Mouse (Mus musculus) thymus, postnatal 36 days (tissue): ENCODE results near the gene St7l.
A peak's percentile ranks its signal among the peaks of the same experiment; 100 is the strongest.

Source experiments
- DNase-seq, 2 experiments: peaks; one replicate each; pipeline ENCODE4 v3.0.0; 2022; ENCODE audit warnings: mixed read lengths in 2 of 2

The St7l gene

DNA sequence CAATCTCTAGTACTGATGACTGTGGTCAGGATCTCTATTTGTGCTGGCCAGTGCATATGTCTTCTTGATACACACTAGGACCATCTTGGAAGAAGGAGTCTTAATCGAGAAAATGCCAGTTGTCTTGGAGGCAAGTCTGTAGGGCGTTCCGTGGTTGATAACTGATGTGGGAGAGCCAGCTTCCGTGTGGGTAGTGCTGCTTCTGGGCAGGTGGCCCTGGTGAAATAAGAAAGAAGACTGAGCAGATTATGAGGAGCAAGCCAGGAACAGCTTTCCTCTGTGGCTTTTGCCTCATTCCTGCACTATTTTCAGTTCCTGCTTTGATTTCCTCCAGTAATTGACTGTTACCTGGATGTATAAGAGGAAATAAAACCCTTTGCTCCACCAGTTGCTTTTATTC, 41.6 kb downstream of the St7l start:
- no peak for DNase-seq

DNA sequence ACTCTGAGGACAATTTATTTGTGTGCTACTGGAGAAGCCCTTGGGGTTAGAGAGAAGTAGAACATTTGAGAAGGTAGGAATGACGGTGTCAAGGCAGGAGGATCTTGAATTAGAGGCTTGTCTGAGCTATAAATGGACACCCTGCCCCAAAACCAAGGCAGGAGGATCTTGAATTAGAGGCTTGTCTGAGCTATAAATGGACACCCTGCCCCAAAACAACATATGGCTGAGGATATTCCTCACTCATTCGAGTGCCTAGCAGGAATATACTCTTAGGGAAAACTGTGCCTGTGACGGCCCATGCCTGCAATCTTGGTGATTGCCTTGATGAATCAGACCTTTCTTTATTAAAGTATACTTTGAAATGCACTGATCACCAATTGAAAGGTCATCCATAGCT, 42.2 kb downstream of the St7l start:
- DNase-seq: no peak

DNA sequence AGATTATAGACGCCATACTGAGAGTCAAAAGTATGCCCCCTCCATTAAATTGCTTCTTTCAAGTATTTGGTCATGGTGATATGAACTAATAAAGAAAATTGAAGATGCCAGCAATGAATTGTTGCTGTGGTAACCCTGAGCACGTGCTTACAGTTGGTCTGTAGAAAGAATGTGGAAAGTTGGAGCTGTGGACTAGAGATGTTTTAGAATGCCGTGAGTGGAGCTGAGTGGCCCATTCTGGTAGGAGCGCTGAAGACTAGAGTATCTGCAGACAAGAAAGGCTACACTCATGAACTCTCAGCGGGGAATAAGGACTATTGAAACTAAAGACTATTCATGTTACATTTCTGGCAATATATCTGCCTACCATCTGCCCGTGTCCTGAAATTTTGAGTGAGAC, 45.4 kb downstream of the St7l start:
- DNase-seq: no peak

DNA sequence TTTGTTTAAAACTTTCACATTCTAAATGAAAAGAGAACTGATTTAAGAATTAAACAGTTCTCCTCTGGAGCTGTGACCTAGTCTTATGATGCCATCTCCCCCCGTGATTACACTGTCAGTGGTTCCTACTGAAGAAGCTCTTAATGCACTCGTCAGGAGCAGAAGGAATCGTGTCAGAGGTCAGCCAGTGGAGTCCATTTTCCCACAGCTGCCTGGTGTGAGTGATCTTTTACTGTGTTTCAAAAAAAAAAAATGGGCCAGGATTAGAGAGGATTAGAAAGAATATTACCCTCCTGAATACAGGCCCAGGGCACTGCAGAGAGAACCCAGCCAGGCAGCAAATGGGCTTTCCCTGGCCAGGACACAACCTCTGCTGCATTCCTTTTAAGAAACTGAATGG, 51.2 kb downstream of the St7l start:
- DNase-seq: no peak

DNA sequence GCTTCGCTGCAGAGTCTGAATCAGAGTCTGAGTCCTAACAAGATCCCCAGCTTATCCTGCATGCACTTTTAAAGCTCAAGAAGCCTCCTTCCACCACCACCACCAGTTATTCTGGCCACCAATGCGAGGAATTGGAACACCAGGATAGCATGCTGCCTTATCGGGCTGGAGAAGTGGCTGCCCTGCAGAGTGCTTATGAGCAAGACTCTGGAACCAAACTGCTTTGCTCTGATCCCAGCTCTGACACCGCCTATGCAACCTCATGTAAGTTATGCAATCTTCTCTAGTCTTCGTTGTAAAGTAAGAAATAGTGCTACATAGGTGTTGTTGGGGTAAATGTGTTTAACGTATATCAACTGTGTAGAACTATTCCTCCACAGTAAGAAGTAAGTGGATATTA, 65.6 kb downstream of the St7l start:
- no peak for DNase-seq

DNA sequence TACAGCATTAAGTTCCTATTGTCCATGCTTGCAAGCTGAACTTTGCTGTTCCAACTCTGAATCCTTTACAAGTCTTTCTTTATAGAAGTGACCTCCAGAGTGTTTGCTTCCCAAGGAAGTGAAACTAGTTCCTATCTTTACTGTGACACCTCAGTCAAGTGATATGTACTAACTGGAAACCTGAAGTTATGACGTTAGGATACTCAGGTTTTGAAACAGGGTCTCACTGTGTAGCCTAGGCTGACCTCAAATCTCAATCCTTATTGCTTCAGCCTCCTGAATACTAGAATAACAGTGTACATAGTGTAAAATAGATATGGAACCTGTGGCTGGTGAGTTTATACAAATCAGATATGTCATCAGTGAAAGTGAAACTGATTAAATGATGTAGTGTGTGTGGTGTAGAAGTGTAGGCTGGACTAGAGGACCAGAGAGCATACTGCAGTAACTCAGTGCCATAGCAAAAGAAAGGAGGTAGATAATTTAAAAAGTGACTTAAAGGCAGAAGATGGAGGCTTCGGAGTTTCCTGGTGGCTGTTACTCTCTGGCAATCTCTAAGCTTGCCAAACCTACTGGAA, 74.0 kb downstream of the St7l start:
- DNase-seq: no peak

DNA sequence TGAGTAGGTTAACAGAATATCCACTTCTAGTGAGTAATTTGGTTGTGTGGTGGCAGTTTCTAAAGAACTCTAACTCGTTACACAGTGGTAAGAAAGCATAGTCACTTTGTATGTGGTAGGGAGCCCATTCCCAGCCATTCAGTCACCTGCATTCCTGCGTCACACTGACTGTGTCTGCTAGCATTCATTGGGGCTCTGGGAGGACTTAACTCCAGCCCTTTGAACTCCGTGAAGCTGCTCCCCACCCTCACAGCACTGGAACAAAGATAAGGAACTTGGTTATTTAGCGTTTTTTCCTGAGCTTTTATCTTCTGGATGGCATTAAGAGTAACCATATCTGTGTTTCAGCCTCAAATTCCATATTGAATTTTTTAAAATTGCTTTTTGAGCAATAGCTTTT, 74.5 kb downstream of the St7l start:
- no peak for DNase-seq

DNA sequence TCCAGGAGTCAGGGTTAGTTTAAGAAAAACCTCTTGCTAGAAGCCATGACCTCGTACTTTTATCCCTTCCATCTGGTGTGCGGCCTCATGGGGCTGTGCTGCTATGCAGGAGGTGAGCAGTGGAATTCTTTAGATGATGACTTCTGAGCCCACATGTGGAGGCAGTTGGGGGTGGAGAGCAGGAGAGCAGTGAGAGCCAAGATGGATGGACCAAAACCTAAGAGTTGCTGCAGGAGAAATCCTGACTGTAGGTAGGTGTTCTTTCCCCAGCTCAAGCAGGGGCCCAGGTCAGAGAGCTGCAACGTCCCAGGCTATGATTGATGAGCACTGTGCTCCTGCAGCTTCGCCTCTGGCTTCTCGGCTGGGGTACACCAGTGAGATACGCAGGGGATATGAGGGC, 76.9 kb downstream of the St7l start:
- DNase-seq: no peak

DNA sequence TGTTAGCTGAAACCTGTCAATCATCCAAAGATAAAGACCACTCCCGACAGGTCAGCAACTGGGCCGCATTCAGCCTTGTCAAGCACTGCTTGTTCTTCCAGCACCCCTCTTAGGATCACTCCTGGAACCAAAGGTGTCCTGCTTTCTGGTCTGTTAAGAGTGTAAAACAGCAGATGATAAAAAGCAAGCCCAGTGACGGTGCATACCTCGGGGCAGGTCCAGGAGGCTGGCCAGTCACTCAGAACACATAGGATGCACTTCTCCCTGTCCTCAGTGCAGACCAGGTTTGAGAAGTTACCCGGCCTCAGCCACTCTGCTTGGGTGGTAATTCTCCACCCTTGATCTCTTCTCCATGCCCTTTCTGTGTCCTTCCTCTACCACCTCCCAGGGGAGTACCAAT, 78.9 kb downstream of the St7l start:
- DNase-seq: no peak

DNA sequence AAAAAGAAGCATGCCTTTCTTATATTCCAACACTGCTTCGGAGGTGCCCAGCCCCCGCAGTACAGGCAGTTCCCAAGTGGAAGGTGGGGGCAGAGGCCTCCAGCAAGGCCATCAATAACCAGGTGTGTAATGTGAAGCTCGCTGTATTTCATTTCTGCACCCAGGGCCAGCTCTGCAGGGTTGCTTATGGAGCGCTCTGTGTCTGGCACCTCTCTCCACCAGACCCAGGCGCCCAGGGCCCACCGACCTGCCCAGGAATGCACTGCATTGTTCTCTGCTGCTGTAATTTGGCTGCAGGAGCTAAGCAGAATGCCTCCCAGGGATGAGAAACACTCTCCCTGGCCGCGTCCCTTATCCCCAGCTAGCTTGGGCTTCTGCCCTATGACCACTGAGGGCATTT, 79.5 kb downstream of the St7l start:
- DNase-seq: no peak

DNA sequence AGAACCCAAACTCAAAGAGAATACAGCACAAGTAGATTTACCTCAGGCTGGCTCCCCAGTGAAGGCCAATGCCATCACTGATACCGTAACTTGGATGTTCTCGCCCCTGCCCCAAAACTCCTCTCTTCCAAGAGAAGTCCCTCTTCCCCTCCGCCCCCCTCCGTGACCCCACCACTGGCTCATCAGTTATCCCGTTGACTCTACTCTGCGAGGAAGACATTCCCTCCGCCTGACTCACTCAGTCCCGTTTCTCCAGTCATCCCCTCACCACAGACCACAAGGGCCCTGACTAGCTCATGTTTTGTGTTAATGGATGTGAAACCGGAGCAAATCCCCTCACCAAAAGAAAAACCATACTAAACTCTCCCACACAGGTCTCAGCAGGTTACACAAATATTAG, 81.1 kb downstream of the St7l start:
- DNase-seq: no peak

DNA sequence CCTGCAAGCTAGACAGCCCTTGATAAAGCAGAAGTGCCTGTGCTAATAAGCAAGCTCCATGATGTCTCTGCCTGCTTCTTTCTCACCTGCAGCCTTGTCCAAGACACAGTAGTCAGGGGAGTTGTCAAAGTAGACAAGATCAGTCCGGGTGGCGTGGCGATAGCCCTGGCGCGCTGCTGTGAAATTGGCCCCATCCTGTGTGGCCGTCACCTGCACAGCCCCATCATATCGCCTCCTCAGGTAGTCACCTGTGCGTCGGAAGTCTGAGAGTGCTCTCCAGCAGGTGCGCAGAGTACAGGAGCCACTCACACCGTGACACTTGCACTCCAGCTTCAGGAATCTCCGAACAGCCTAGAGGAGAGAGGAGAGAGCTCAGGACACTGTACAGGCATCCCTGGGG, 87.1 kb downstream of the St7l start:
- DNase-seq: no peak

DNA sequence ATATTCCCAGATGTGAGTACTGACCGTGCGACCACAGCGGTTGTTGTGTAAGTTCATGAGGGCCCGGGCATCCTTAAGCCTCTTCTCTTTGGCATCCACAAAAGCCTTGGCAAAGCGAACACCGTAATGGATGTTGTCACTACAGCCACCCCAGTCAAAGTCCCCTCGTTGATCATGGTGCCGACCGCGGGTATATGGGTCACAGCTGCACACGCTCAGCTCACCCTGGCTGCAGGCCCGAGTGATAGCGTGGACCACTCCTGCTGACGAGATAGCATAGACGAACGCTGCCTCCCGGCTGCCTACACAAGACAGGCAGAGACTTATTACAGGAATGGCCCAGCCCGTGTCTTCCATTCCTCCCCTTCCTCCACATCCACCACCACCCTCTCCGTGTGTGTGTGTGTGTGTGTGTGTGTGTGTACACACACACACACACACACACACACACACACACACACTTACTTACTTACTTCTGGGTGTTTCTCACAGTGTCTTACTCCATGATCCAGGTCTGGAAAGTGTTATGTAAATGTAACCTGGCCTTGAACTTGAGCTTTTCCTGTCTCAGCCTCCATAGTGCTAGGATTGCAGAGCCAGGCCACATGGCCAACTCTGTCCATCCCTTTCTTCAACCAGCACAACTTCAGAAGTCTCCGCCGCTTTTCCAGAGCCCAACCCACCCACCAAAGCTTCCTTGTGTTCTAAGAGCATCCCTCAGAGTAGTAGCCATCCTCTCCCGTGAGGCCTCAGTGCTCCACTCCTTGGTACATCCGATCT, 89.3 kb downstream of the St7l start:
- DNase-seq: no peak

DNA sequence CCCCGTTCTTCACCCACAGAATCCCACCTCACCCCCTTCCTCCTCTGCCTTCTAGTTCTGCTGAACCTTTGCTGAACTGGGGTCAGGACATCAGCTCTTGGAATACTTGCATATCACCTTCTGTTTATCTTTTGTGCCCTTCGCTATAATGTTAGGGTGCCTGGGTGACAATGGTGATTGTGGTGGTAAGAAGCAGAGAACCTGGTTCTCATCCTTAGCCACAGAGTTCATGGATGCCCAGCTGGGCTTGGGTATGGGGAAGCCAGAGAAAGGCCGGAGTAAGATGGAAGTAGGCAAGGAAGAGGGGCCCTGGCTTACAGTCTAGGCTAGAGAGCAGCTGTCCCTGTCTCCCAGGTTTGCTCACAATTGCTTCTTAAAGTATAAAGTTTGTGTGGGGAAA, 90.3 kb downstream of the St7l start:
- no peak for DNase-seq

DNA sequence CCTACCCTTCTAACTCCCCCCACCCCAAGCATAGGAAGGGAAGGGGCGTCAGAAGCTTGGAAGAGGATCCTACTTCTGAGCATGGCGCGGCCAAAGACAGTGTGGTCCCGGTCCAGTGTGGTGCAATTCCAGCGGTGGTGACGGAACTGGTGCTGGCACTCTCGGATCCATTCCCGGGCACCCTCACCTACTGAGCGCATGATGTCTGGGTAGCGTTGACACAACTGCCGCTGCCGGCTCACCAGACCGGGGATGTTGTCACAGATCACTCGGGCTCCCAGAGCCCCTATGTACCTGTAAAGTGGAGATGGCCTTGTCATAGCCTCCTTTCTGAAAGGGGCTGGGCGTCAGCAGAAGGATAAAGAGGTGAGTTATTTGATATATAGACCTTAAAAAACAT, 90.7 kb downstream of the St7l start:
- no peak for DNase-seq

DNA sequence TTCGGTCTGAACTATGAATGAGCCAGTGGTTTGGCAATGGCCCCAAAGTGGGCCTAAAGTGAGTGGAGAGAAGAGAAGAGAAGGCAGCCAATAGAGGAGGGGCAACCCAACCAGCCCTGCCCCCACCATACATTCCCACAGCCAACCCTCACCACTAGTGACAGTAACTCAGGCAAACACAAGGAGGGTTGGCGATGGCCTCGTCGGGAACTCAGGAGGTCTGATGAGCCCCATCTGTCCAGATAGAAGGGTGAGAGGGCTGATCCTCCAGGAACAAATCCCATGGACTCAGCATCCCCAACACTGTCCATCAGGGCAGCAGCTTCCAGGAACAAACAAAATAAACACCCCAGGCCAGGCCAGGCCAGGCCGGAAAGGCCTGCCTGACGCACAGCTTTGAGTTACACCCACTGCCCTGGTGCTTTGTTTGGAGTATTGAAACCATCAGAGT, 92.4 kb downstream of the St7l start:
- DNase-seq: no peak

DNA sequence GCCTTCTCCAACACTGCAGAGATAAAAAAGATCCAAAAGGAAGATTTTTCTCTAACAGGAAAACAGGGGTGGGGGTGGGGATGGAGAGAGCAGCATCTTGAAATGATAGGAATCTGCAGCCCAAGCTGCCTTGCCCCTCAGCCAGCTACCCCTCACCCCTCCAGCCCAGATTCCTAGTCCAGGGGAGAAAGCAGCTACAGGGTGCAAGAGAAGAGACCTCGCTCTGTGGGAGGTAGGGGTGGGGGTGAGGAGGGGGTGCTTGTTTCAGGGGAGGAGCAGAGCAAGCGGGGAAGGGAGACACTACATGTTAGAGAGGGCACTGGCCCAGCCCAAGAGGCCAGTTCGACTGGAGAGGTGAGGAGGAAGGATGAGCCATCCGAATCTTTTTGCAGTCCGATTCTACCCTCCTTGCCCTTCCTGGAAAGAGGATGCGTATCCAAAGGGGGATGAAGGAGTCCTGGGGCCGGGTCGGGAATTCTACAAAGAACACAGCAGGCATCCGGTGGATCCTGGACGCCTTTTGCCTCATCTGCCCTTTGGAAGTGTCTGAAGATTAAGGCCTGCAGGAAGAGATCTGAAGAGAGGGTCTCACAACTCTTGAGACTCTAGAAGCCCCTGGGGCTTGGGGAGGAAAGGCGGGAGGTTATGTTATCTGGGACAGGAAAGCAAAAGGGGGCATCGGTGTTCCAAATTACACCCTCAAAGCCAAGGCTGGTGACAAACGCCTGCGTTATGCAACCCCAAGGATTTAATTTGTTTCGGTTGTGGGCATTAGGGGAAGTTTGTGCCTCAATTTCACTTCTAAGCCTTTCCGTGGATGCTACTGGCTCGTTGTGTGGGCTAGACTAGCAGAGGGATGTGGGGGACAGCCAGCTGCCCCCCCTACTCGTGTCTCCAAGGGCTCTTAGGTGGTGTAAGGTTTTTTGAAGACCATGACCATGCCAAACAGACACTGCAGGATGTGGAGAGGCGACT, 96.5 kb downstream of the St7l start:
- no peak for DNase-seq

DNA sequence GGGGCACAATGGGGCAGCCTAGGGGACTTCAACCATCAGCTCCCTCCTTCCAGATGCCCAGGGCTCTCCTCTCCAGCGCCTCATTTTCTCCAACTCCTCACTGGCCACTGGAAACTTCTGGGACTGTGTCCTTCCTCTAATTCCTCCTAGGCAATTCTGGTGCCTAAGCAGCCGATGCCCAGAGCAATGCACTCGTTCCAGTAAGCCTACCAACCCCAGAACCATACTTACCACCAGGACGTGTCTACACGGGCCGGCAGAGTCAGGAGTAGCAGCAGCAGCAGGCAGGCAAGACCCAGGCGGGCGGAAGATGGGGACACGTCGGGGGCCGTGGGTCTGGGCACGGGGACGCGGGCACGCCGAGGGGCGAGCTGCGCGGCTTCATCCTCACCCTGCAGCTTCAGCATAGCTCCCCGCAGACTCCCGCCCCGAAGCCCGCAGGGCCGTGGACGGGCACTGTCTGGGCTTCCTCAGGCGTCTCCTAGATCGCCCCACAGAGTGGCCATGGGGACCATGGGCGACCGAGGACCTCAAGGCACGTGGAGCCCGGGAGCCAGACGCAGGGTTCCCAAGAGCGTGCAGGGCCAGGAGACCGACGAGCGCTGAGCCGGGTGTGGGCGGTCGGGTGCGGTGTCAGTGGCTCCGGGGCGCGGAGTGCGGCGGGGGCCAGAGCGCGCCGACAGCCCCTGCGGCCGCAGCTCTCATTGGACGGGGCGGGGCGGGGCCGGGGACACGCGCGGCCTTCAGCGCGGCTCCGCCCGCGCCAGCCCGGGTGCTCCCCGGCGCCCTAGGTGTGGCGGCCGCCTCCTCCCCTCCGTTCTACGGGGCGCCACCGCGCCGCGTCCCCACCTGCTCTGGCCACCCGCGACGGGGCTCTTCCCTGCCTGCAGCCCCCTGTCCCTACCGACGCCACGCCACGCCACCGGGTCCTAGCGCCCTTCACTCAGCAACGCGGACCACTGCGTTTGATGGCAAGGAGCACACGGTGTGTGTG, 97.6 kb downstream of the St7l start, which contains the start of gene Wnt2b:
Wnt2b (minus strand) TSS at position 856 of the 994 bp plus-strand sequence.
- DNase-seq: peak; percentile 8 to 23

DNA sequence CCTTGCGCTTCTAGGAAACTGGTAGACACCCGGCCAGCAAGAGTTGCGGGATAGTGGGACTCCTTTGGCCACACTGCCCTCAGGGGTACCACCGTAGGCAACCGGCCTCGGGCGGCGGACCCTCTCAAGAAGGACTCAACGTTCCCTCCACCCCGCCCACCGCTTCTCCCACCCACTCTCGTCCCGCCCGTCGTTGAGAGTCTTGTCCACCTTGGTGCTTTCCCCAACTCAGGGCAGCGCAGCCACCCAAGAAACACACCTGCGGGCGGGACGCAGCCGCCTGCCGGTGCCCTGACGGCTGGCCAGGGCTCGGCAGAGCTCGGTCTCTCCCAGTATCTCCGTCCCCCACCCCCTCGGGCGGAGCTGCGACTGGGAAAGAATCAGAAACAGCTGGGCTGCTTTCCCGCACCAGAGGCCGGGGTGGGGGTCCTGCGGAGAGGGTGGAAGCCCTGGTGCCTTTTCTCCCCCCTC, 98.4 kb downstream of the St7l start:
- DNase-seq: peak in 1 of 2 experiments; percentile 22

DNA sequence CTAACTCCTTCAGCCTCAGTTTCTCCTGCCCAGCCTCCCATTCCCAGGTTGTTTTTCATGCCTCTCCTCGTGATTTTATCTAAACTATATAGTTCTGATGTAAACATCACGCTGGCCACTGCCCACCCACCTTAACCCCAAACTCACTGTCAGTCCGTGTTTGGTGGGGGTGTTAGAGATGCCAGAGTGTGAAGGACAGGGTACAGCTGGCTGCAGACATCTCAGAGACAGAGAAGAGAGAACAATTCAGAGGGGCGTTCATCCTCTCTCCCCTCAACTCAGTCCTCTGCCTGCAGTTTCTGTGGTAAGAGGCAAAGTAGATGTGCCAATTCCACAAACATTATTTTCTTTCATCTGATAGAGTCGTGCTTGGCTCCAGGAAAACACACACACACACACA, 99.1 kb downstream of the St7l start:
- no peak for DNase-seq

DNA sequence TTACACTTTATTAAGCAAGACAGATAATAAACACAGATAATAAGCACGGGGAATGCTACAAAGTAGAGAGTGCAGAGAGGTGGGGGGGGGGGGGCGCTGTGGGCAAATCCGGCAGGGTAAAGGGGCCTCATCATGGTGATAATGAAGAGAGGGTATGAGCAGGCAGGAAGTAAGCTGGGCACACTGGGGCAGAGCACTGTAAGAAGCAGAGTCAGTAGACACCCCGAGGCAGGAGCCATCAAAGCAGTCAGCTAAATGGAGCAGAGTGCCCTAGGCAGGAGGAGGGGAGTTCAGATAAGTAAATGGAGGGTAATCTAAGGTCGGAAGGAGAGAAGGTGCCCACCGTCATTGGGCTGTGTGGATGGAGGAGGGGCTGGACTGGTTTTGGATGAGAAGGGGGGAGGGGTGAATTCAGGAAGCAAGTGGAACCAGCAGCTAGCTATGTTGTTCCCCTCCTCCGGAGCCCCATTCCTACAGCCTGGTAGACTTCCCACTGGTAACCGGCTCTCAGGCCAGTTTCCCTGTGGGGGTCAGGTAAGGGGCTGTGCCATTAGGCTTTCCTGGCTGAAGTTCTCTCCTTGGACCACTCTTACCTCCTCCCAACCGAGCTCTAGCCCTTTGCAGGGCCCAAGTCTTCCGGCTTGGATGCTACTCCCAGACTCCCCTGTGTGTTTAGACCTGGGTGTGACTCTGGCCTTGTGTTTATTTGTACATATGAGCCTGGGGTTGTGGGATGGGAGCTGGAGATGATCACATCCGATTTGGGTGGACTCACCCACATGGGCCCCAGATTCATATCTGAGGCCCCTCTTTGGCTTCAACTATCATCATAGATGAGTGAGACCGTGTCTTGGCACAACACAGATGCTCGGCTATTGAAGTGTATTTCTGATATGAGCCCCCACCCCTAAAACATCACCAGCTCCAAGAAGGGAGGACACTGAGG, 99.8 kb downstream of the St7l start:
- DNase-seq: peak; percentile 29 to 42
